Mouse (Mus musculus) spleen, postnatal 10 days (tissue): ENCODE measurements at regions not wholly inside any gene's neighbourhood (a gene's known extent, or its start where the extent isn't known, plus 50 kb on each side); places are given as distances from the start of the nearest gene placed in this dataset.
"Not testable (repeated sequence)": the region's sequence is repeated elsewhere in the genome, so short reads cannot be mapped to it uniquely, and the experiment has no call there.

Experiments used
- DNase-seq, 2 experiments: peaks; one replicate each; pipeline ENCODE4 v3.0.0; 2021 to 2022; ENCODE audit warnings: low spot score in 2 of 2

- no peak for DNase-seq
Observed at GRCm38 (mm10) chr10:69044171-69044651, 107.0 kb upstream of the Rhobtb1 start.

- no peak for DNase-seq
Observed at GRCm38 (mm10) chr10:69045275-69045674, 106.0 kb upstream of the Rhobtb1 start.

- no peak for DNase-seq
Observed at GRCm38 (mm10) chr10:69046008-69046555, 105.2 kb upstream of the Rhobtb1 start.

GRCm38 (mm10) chr10:69078008-69078407 is 73.2 kb upstream of the Rhobtb1 start:
- no peak for DNase-seq

GRCm38 (mm10) chr10:69086184-69086583 is 65.0 kb upstream of the Rhobtb1 start:
- DNase-seq, result no peak

DNA sequence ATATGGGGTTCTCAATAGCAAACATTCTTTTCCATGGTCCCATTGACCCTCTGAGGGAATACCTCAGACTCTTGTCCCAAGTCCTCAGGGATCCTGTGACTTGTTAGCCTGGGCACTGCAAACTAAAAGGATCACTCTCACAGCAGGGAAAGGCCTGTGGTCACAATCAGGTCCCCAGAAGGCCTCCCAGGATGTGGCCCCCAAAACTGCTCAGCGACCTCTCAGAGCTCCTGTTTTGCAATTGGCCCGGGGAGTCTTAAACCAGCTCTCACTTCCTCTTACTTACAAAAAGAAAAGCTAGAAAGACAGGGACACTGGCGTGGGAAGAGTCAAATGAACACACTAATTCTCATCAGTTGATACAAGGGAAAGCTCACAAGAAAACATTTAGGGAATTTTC is 59.4 kb upstream of the Rhobtb1 start:
- DNase-seq, result no peak

DNA sequence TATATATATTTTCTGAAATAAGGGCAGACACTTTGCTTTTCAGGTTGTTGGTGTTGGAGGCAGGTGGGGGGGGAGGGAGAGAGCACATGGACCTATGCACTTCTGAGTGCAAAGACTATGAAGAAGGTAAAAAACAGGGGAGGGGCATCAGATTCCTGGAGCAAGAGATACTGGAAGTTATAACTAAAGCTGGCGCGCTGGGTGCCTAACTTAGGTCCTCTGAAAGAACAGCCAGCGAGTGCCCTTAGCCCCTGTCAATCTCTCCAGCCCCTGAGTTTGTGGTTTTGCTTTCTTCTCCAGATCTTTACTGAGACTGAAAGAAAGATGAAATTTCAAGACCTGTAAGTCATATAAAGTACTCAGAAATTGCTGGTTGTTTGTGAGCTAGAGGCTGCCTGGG is 51.2 kb upstream of the Rhobtb1 start:
- no peak for DNase-seq

DNA sequence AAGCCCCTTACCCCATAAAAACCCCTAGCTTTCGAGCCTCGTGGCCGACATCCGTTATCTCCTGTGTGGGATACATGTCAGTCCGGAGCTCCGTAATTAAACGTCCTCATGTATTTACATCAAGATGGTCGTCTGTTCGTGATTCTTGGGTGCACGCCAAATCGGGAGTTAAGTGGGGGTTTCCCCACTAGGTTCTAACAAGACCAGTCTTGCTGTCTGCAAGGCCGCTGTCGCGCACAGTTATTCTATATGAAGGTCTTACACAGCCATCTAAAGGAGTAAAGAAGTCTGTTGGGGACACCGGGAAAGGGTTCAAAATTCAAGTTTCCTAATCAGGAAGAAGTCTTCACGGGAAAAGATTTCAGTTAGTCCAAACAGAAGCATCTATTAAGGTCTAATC is 50.5 kb upstream of the Rhobtb1 start:
- not testable (repeated sequence) for DNase-seq
